Mouse (Mus musculus) C2C12 (cell line): ENCODE measurements at regions not wholly inside any gene's neighbourhood (a gene's known extent, or its start where the extent isn't known, plus 50 kb on each side); places are given as distances from the start of the nearest gene placed in this dataset.

Experiments
- H3K27me3 ChIP-seq: one replicate; pipeline ENCODE4 v1.6.1; 2011; ENCODE audit not compliant: control insufficient read depth, insufficient read depth, insufficient read length
- H3K36me3 ChIP-seq: one replicate; pipeline ENCODE4 v1.6.1; 2011; ENCODE audit not compliant: control insufficient read depth, insufficient read depth
- H3K4me3 ChIP-seq: one replicate; pipeline ENCODE4 v1.5.1; 2011; ENCODE audit warnings: mild to moderate bottlenecking, control low read depth; ENCODE audit not compliant: poor library complexity, insufficient read depth, severe bottlenecking
- H3K79me2 ChIP-seq: one replicate; pipeline ENCODE4 v1.6.1; 2011; ENCODE audit not compliant: control insufficient read depth, insufficient read depth
- H3K79me3 ChIP-seq: one replicate; pipeline ENCODE4 v1.6.1; 2011; ENCODE audit warnings: low read depth, control low read depth
- H3ac ChIP-seq: one replicate; pipeline ENCODE3; 2011; ENCODE audit warnings: low read depth; ENCODE audit not compliant: control insufficient read depth, insufficient read length
- CEBPB ChIP-seq: IDR thresholded peaks from one replicate; pipeline ENCODE4 v1.6.1; 2011; ENCODE audit warnings: low read depth, mild to moderate bottlenecking, control low read depth, moderate library complexity
- CTCF ChIP-seq: IDR thresholded peaks from one replicate; pipeline ENCODE4 v1.5.1; 2011; ENCODE audit not compliant: control insufficient read depth, insufficient read depth, insufficient read length
- FOSL1 ChIP-seq: IDR thresholded peaks from one replicate; pipeline ENCODE4 v1.8.0; 2011; ENCODE audit warnings: mild to moderate bottlenecking, low read length; ENCODE audit not compliant: poor library complexity, insufficient read depth, severe bottlenecking
- MAX ChIP-seq: IDR thresholded peaks from one replicate; pipeline ENCODE4 v1.6.1; 2011; ENCODE audit warnings: mild to moderate bottlenecking, control low read depth
- MYOD1 ChIP-seq: IDR thresholded peaks from one replicate; pipeline ENCODE4 v1.6.1; 2011; ENCODE audit warnings: low read depth; ENCODE audit not compliant: control insufficient read depth, insufficient read length
- MYOG ChIP-seq: IDR thresholded peaks from one replicate; pipeline ENCODE4 v1.6.1; 2011; ENCODE audit not compliant: control insufficient read depth, insufficient read length; ENCODE audit errors: extremely low read depth
- USF1 ChIP-seq: IDR thresholded peaks from one replicate; pipeline ENCODE4 v1.6.1; 2011; ENCODE audit warnings: low read depth, mild to moderate bottlenecking, control low read depth, moderate library complexity

DNA sequence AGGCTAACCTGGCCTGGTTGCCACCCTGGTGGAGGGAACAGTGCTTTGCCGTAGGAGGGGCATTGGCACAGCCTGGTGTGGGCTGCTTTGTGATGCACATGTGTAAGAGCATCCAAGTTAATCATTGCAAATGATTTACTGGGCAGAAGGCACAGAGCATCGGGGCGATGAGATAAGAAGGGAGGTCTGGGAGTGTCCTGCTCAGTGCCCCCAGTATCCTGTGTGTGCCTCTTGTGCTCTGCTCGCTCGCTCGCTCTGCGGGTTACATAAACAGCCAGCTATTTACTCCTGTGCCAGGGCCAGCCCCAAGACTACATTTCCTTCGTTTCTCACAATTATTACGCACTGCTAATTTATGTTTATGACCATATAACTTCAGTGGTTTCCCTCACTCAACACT, 117.9 kb upstream of the Aldh1a3 start:
- H3ac ChIP-seq: no peak overlapping the region
- TF ChIP-seq MYOG: no peak
- TF ChIP-seq USF1: no peak
- TF ChIP-seq CEBPB: no peak
- TF ChIP-seq CTCF: no peak
- no peak for TF ChIP-seq FOSL1
- no peaks in the 10 kb centered on the region for H3K36me3 ChIP-seq
- no peaks in the 10 kb centered on the region for H3K27me3 ChIP-seq
- H3K79me3 ChIP-seq: no peaks in the 10 kb centered on the region
- H3K4me3 ChIP-seq: no peak overlapping the region
- H3K79me2 ChIP-seq: no peaks in the 10 kb centered on the region

- H3ac ChIP-seq: no peak overlapping the region
- no peaks in the 10 kb centered on the region for H3K27me3 ChIP-seq
- TF ChIP-seq CTCF (no peak), MYOD1 (no peak), MYOG (no peak), USF1 (no peak), FOSL1 (no peak), CEBPB (no peak), MAX (no peak)
- no peaks in the 10 kb centered on the region for H3K79me2 ChIP-seq
- H3K36me3 ChIP-seq: no peaks in the 10 kb centered on the region
- H3K4me3 ChIP-seq: no peak overlapping the region
- no peaks in the 10 kb centered on the region for H3K79me3 ChIP-seq
Observed at GRCm38 (mm10) chr7:66544352-66545053, 117.2 kb upstream of the Aldh1a3 start.

- H3K36me3 ChIP-seq: no peaks in the 10 kb centered on the region
- H3K79me2 ChIP-seq: no peaks in the 10 kb centered on the region
- H3K27me3 ChIP-seq: no peaks in the 10 kb centered on the region
- TF ChIP-seq CTCF (no peak), CEBPB (no peak), MAX (no peak), USF1 (no peak), MYOG (no peak), MYOD1 (no peak)
- no peaks in the 10 kb centered on the region for H3K79me3 ChIP-seq
- H3ac ChIP-seq: no peak overlapping the region
- no peak overlapping the region for H3K4me3 ChIP-seq
Observed at GRCm38 (mm10) chr7:66532596-66532995, 105.3 kb upstream of the Aldh1a3 start.

DNA sequence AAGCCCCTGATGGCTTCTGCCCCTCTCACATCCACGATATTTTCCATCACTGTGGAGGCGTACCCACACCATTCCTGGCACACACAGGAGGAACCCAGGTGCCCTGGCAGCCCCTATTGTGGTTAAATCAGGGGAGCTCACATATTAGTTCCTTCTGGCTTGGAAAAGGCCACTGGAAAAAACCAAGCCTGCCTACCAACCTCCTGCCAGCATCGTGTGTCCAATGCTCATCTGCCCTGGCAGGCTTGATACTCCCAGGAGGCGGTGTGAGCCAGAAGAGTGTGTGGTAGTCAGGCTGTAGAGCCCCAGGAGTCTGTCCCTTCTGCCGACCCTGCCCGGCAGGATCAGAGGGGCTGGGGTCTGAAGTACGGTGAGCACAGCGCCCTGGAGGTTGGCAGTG, 104.7 kb upstream of the Aldh1a3 start:
- no peak for TF ChIP-seq MAX
- no peak for TF ChIP-seq FOSL1
- TF ChIP-seq MYOD1: no peak
- no peak for TF ChIP-seq CTCF
- TF ChIP-seq USF1: no peak
- TF ChIP-seq MYOG: no peak
- no peak for TF ChIP-seq CEBPB
- H3ac ChIP-seq: no peak overlapping the region
- H3K4me3 ChIP-seq: no peak overlapping the region
- H3K79me2 ChIP-seq: no peaks in the 10 kb centered on the region
- no peaks in the 10 kb centered on the region for H3K36me3 ChIP-seq
- no peaks in the 10 kb centered on the region for H3K79me3 ChIP-seq
- H3K27me3 ChIP-seq: no peaks in the 10 kb centered on the region

DNA sequence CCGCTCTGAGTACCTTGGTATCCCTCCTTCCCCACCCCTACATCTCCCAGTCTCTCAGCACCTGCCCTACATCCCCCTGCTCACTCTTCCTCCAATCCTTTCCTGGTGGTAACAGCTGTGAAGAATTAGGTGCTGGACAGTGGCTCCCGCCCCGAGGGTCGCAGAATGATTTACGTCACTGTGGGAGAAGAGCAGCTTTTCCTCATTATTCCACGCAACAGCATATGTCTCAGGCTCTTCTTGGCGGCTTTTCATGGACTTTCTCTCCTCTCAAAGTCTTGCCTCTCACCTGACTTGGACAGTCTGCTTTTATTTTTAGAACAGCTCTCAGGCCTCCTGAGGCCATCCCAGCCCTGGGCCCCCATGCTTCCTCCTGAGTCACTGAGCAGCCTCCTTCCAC, 103.8 kb upstream of the Aldh1a3 start:
- Histone ChIP-seq H3K4me3 (no peak overlapping the region), H3K27me3 (no peaks in the 10 kb centered on the region), H3ac (no peak overlapping the region), H3K36me3 (no peaks in the 10 kb centered on the region), H3K79me3 (no peaks in the 10 kb centered on the region), H3K79me2 (no peaks in the 10 kb centered on the region)
- TF ChIP-seq MAX (no peak), FOSL1 (no peak), CTCF (no peak), USF1 (no peak), CEBPB (no peak), MYOG (no peak), MYOD1 (no peak)

- Histone ChIP-seq H3K4me3 (no peak overlapping the region), H3ac (no peak overlapping the region), H3K79me2 (no peaks in the 10 kb centered on the region), H3K36me3 (no peaks in the 10 kb centered on the region), H3K79me3 (no peaks in the 10 kb centered on the region), H3K27me3 (no peaks in the 10 kb centered on the region)
- no peak for TF ChIP-seq MYOD1
- no peak for TF ChIP-seq FOSL1
- no peak for TF ChIP-seq CTCF
- no peak for TF ChIP-seq MAX
- no peak for TF ChIP-seq USF1
- no peak for TF ChIP-seq CEBPB
- no peak for TF ChIP-seq MYOG
Observed at GRCm38 (mm10) chr7:66528881-66529280, 101.6 kb upstream of the Aldh1a3 start.
